24 mouse cellular contexts compared by ENCODE assay signal in genomic region chr17:68559698-68560097, GRCm38 (mm10).
A peak's percentile ranks its signal among the peaks of the same experiment; 100 is the strongest.
DNase-seq lines count a peak whose midpoint lies in the region; ATAC-seq and TF ChIP-seq lines count a peak whose summit lies in the region.
"Had no signal": no experiment of that assay in that cellular context is flagged by ENCODE, and none has a peak within 500 bp of the region (broad histone marks: within the 10 kb centered on the region; RNA-seq: fewer than 3 reads in every experiment).

No protein-coding gene starts in this region.

- no peaks in the 10 kb centered on the region for H3K36me3 ChIP-seq in hindbrain, postnatal 0 days (ENCODE audit: insufficient read depth, low read length)
- no peaks in the 10 kb centered on the region for H3K36me3 ChIP-seq in hindbrain, embryonic 12.5 days
- H3K36me3 ChIP-seq: embryonic facial prominence, embryonic 10.5 days; heart, embryonic 12.5 days; hindbrain, embryonic 10.5 days; limb, embryonic 12.5 days; liver, embryonic 12.5 days; midbrain, embryonic 13.5 days had no signal

- H3K9me3 ChIP-seq in hindbrain, postnatal 0 days (ENCODE audit: low read length) = no peaks in the 10 kb centered on the region
- no peaks in the 10 kb centered on the region for H3K9me3 ChIP-seq in hindbrain, embryonic 12.5 days (replicated peaks)
- H3K9me3 ChIP-seq: embryonic facial prominence, embryonic 10.5 days; hindbrain, embryonic 10.5 days; limb, embryonic 12.5 days; midbrain, embryonic 13.5 days had no signal

- ATAC-seq in hindbrain, postnatal 0 days = no peak
- no peak for ATAC-seq in hindbrain, embryonic 12.5 days (ENCODE audit: low FRiP score)
- ATAC-seq: inflammation-experienced regulatory T-cells, adult 6 months; liver, embryonic 12.5 days had no signal

- no peak for TF ChIP-seq CTCF in hindbrain, postnatal 0 days (IDR thresholded peaks at IDR 0.05; ENCODE audit: low read depth)

- H3K27me3 ChIP-seq in hindbrain, postnatal 0 days (ENCODE audit: insufficient read depth, low read length) = no peaks in the 10 kb centered on the region
- no peaks in the 10 kb centered on the region for H3K27me3 ChIP-seq in hindbrain, embryonic 12.5 days
- H3K27me3 ChIP-seq: heart, embryonic 12.5 days; limb, embryonic 12.5 days; liver, embryonic 12.5 days; midbrain, embryonic 13.5 days had no signal

- H3K4me2 ChIP-seq in hindbrain, postnatal 0 days (ENCODE audit: low read depth, low read length) = no peak overlapping the region
- H3K4me2 ChIP-seq in hindbrain, embryonic 12.5 days (replicated peaks) = no peak overlapping the region
- H3K4me2 ChIP-seq: heart, embryonic 12.5 days; limb, embryonic 12.5 days; liver, embryonic 12.5 days; midbrain, embryonic 13.5 days had no signal

- H3K4me1 ChIP-seq in hindbrain, postnatal 0 days (ENCODE audit: insufficient read depth, low read length) = no peaks in the 10 kb centered on the region
- H3K4me1 ChIP-seq in hindbrain, embryonic 12.5 days = no peaks in the 10 kb centered on the region
- H3K4me1 ChIP-seq: embryonic facial prominence, embryonic 10.5 days; heart, embryonic 12.5 days; hindbrain, embryonic 10.5 days; limb, embryonic 12.5 days; liver, embryonic 12.5 days; midbrain, embryonic 13.5 days had no signal

- H3K27ac ChIP-seq in hindbrain, postnatal 0 days = no peak overlapping the region
- H3K27ac ChIP-seq in hindbrain, embryonic 12.5 days = no peak overlapping the region
- H3K27ac ChIP-seq: embryonic facial prominence, embryonic 10.5 days; hindbrain, embryonic 10.5 days; limb, embryonic 12.5 days; liver, embryonic 12.5 days; midbrain, embryonic 13.5 days; stomach, postnatal 0 days had no signal

- WGBS in hindbrain, postnatal 0 days = 57% methylated on average over 9 of the region's 9 CpGs
- 77% methylated on average over 9 of the region's 9 CpGs for WGBS in hindbrain, embryonic 12.5 days

- no peak overlapping the region for H3K4me3 ChIP-seq in hindbrain, postnatal 0 days (ENCODE audit: low read length)
- H3K4me3 ChIP-seq in hindbrain, embryonic 12.5 days = no peak overlapping the region
- H3K4me3 ChIP-seq: embryonic facial prominence, embryonic 10.5 days; heart, embryonic 12.5 days; hindbrain, embryonic 10.5 days; limb, embryonic 12.5 days; liver, embryonic 12.5 days; midbrain, embryonic 13.5 days had no signal

- DNase-seq in cerebellum, adult 11 months = peak; percentile 2
- DNase-seq in cerebellum, postnatal 4 days (ENCODE audit: low spot score in 2 of 2) = no peak
- peak; percentile 32 for DNase-seq in hindbrain, postnatal 0 days (ENCODE audit: low spot score)
- DNase-seq in cerebellum, adult 8-10 months = peak; percentile 5
- DNase-seq in cerebellum, postnatal 36 days = peak; percentile 22 to 26
- DNase-seq in thymus, adult 18-20 months = no peak
- DNase-seq in kidney, adult 18-20 months = no peak
- DNase-seq: adrenal gland, postnatal 14 days; gastrocnemius, postnatal 14 days; heart, adult 18-20 months; heart, postnatal 10 days; kidney, adult 2 months; kidney, postnatal 10 days; lung, adult 18-20 months; lung, postnatal 14 days had no signal

- H3K9ac ChIP-seq in hindbrain, postnatal 0 days (replicated peaks; ENCODE audit: low read length) = no peak overlapping the region
- H3K9ac ChIP-seq in hindbrain, embryonic 12.5 days = no peak overlapping the region
- H3K9ac ChIP-seq: heart, embryonic 12.5 days; limb, embryonic 12.5 days; liver, embryonic 12.5 days; midbrain, embryonic 13.5 days had no signal

Comparison
In these comparisons a context has a peak if more than half of its experiments do, and no peak if none do; other contexts are left out.
1. DNase-seq: peak in cerebellum, adult 11 months (single experiment), hindbrain, postnatal 0 days (single experiment), cerebellum, adult 8-10 months (single experiment) and cerebellum, postnatal 36 days (2 of 2); none in cerebellum, postnatal 4 days (0 of 2), thymus, adult 18-20 months (0 of 2) and kidney, adult 18-20 months (single experiment).